Mouse (Mus musculus) thymus, adult 2 months (tissue): ENCODE measurements around the gene Sigmar1. TPM values are rescaled to one million over a fixed set of nuclear protein-coding genes. Genes with fewer than 3 reads are reported as not detected.
A peak's percentile ranks its signal among the peaks of the same experiment; 100 is the strongest.
"Not testable (repeated sequence)": the region's sequence is repeated elsewhere in the genome, so short reads cannot be mapped to it uniquely, and the experiment has no call there.

Source experiments
- DNase-seq: peaks from one replicate; pipeline ENCODE4 v3.0.0; 2021
- H3K27ac ChIP-seq: fragments of 200-500 bp; 2 replicates; pipeline ENCODE4 v1.5.1; 2012; ENCODE audit warnings: low read length, control low read depth; ENCODE audit not compliant: control insufficient read depth, insufficient read depth
- H3K27me3 ChIP-seq: fragments of 200-500 bp; 2 replicates; pipeline ENCODE4 v1.6.1; 2012; ENCODE audit warnings: mild to moderate bottlenecking, low read length, moderate library complexity, mixed read lengths; ENCODE audit not compliant: control insufficient read depth, insufficient read depth
- H3K36me3 ChIP-seq: fragments of 200-500 bp; 2 replicates; pipeline ENCODE4 v1.6.1; 2012; ENCODE audit warnings: mild to moderate bottlenecking, low read length, moderate library complexity; ENCODE audit not compliant: control insufficient read depth, insufficient read depth
- H3K4me1 ChIP-seq: fragments of 200-500 bp; replicated peaks from 2 replicates; pipeline ENCODE4 v1.6.1; 2012; ENCODE audit warnings: low read length; ENCODE audit not compliant: control insufficient read depth, insufficient read depth
- H3K4me3 ChIP-seq: fragments of 200-500 bp; 2 replicates; pipeline ENCODE4 v1.5.1; 2012; ENCODE audit warnings: mild to moderate bottlenecking, low read length, control low read depth, moderate library complexity; ENCODE audit not compliant: control insufficient read depth, insufficient read depth
- CTCF ChIP-seq: fragments of 200-500 bp; IDR thresholded peaks from 2 replicates; pipeline ENCODE4 v1.5.1; 2012; ENCODE audit warnings: mild to moderate bottlenecking, control low read depth, low read length, moderate library complexity, borderline replicate concordance; ENCODE audit not compliant: control insufficient read depth, poor library complexity, insufficient read depth; ENCODE audit errors: extremely low read depth
- POLR2A ChIP-seq: fragments of 200-500 bp; IDR thresholded peaks from 2 replicates; pipeline ENCODE4 v1.6.1; 2012; ENCODE audit warnings: mild to moderate bottlenecking, low read length, control low read depth, moderate library complexity; ENCODE audit not compliant: control insufficient read depth, poor library complexity, insufficient read depth; ENCODE audit errors: extremely low read depth
- WGBS: fragments of 180-500 bp; shearing (Covaris S2); methylation state at CpG from one replicate; pipeline ENCODE4 v1.1.7; 2018; 5-methylcytosine and 5-hydroxymethylcytosine counted together
- polyA plus RNA-seq: library from polyadenylated mRNA; depleted of rRNA; stranded (reverse); fragments of >200 nt; gene quantifications from 2 replicates; pipeline ENCODE4 v1.2.3, GENCODE M21; 2012; rRNA removed

Gene Sigmar1
- polyA plus RNA-seq, result 57.5 and 65.6 TPM in 2 replicates

- under 1% methylated on average over 57 of the region's 57 CpGs for WGBS
- Histone ChIP-seq H3K4me3 (peak within 1 kb of the TSS; percentile 93), H3K27me3 (no peaks in the 10 kb centered on the region), H3K4me1 (peaks cover 18% of the 10 kb centered on the region), H3K27ac (peak within 1 kb of the TSS; percentile 63), H3K36me3 (peaks cover 6% of the 10 kb centered on the region)
- peak; percentile 86 for TF ChIP-seq POLR2A
- peak; percentile 51; the same call in 1 of the 2 replicates for TF ChIP-seq CTCF
- peak; percentile 96 for DNase-seq
Measured at GRCm38 (mm10) chr4:41755338-41756305, at the start of gene Sigmar1. TSS of gene Sigmar1 (minus strand) at chr4:41756157.

- not testable (repeated sequence) for H3K36me3 ChIP-seq, DNase-seq, H3K27me3 ChIP-seq, H3K4me3 ChIP-seq, H3K4me1 ChIP-seq, H3K27ac ChIP-seq
- 67% methylated on average over 3 of the region's 3 CpGs for WGBS
Measured at GRCm38 (mm10) chr4:41783197-41783596, 27.2 kb upstream of the Sigmar1 start.

GRCm38 (mm10) chr4:41782711-41783110 is 26.8 kb upstream of the Sigmar1 start:
- not testable (repeated sequence) for H3K4me1 ChIP-seq

GRCm38 (mm10) chr4:41781748-41782485 is 26.0 kb upstream of the Sigmar1 start:
- not testable (repeated sequence) for H3K4me3 ChIP-seq, H3K27me3 ChIP-seq, DNase-seq, H3K4me1 ChIP-seq, H3K27ac ChIP-seq, H3K36me3 ChIP-seq
- 45% methylated on average over 18 of the region's 21 CpGs for WGBS

More at GRCm38 (mm10) chr4:41782711-41783110, 26.8 kb upstream of the Sigmar1 start:
- not testable (repeated sequence) for H3K27ac ChIP-seq, H3K4me3 ChIP-seq, H3K36me3 ChIP-seq, DNase-seq, H3K27me3 ChIP-seq
- 70% methylated on average over 4 of the region's 4 CpGs for WGBS

GRCm38 (mm10) chr4:41781271-41781670 is 25.3 kb upstream of the Sigmar1 start:
- DNase-seq, H3K4me1 ChIP-seq, H3K4me3 ChIP-seq, H3K36me3 ChIP-seq, H3K27me3 ChIP-seq, H3K27ac ChIP-seq: not testable (repeated sequence)
- whole genome bisulfite sequencing, result 48% methylated on average over 9 of the region's 9 CpGs

GRCm38 (mm10) chr4:41775840-41776239 is 19.9 kb upstream of the Sigmar1 start:
- H3K4me1 ChIP-seq, H3K27me3 ChIP-seq: not testable (repeated sequence)
- WGBS, result 89% methylated on average over 1 of the region's 1 CpGs

GRCm38 (mm10) chr4:41774506-41774905 is 18.5 kb upstream of the Sigmar1 start:
- WGBS, result 91% methylated on average over 3 of the region's 3 CpGs
- not testable (repeated sequence) for H3K27ac ChIP-seq, DNase-seq, H3K27me3 ChIP-seq, H3K4me1 ChIP-seq, H3K4me3 ChIP-seq, H3K36me3 ChIP-seq

More at GRCm38 (mm10) chr4:41775840-41776239, 19.9 kb upstream of the Sigmar1 start:
- not testable (repeated sequence) for DNase-seq, H3K27ac ChIP-seq, H3K36me3 ChIP-seq, H3K4me3 ChIP-seq

- not testable (repeated sequence) for H3K27me3 ChIP-seq, H3K36me3 ChIP-seq, H3K4me1 ChIP-seq, H3K27ac ChIP-seq
- WGBS, result 6% methylated on average over 12 of the region's 14 CpGs
- peak within 1 kb of the TSS; percentile 67 for H3K4me3 ChIP-seq
- peak; percentile 84 for DNase-seq
Measured at GRCm38 (mm10) chr4:41774002-41774401, 18.0 kb upstream of the Sigmar1 start, which contains the start of gene Ccl27a. TSS of gene Ccl27a (minus strand) at chr4:41774247.

- not testable (repeated sequence) for H3K27me3 ChIP-seq, H3K36me3 ChIP-seq, H3K27ac ChIP-seq, H3K4me1 ChIP-seq
- DNase-seq, result peak; percentile 48
- peak overlapping the region; percentile 67 for H3K4me3 ChIP-seq
- WGBS, result 1% methylated on average over 17 of the region's 25 CpGs
Measured at GRCm38 (mm10) chr4:41773502-41773901, 17.5 kb upstream of the Sigmar1 start.

GRCm38 (mm10) chr4:41772946-41773345 is 17.0 kb upstream of the Sigmar1 start:
- H3K36me3 ChIP-seq, H3K27ac ChIP-seq, H3K4me3 ChIP-seq, H3K27me3 ChIP-seq, H3K4me1 ChIP-seq, DNase-seq: not testable (repeated sequence)
- WGBS, result 10% methylated on average over 11 of the region's 16 CpGs
